Mouse (Mus musculus): Measurements from ENCODE around the gene Art2b. TPM values are rescaled to one million over a fixed set of nuclear protein-coding genes. Genes with fewer than 3 reads are reported as not detected.

Gene Art2b
- polyA plus RNA-seq, 1 experiment from 2014 or later = not detected

Other genes starting within 250 kb of the Art2b start
- 13.5 and 14.1 TPM in 2 replicates for gene Arap1, start 237.5 kb downstream of the Art2b start, polyA plus RNA-seq (2014; fragmentation: Nextera tagmentation; extraction: Ambion mirVana)
- 4.2 TPM in 1 of 2 replicates, not detected in the other for gene Gm45837, start 174.7 kb downstream of the Art2b start, polyA plus RNA-seq (2014; fragmentation: Nextera tagmentation; extraction: Ambion mirVana)
- gene Pde2a, start 163.9 kb downstream of the Art2b start, polyA plus RNA-seq (2014; fragmentation: Nextera tagmentation; extraction: Ambion mirVana) = 10.6 and 18.6 TPM in 2 replicates
- 35.8 and 38.4 TPM in 2 replicates for gene Clpb, start 78.0 kb upstream of the Art2b start, polyA plus RNA-seq (2014; fragmentation: Nextera tagmentation; extraction: Ambion mirVana)
- gene Phox2a, start 232.7 kb upstream of the Art2b start, polyA plus RNA-seq (2014; fragmentation: Nextera tagmentation; extraction: Ambion mirVana) = 0.34 and 0.57 TPM in 2 replicates